Mouse (Mus musculus) stomach, postnatal 0 days (tissue): ENCODE data around the gene Ngrn. TPM values are rescaled to one million over a fixed set of nuclear protein-coding genes. Genes with fewer than 3 reads are reported as not detected.

Source experiments
- ATAC-seq: fragments of 200-750 bp; cut with Nextera tagmentation; 2 replicates; pipeline ENCODE4 v1.8.0; 2017; ENCODE audit not compliant: low FRiP score, low TSS enrichment
- DNase-seq: peaks from one replicate; pipeline ENCODE4 v3.0.0-alpha.2; 2016; ENCODE audit warnings: low spot score
- H3K27ac ChIP-seq: fragments of 300-500 bp; sonication (generic); replicated peaks from 2 replicates; pipeline ENCODE4 v1.5.1; 2014; ENCODE audit warnings: mild to moderate bottlenecking, control low read depth
- H3K27me3 ChIP-seq: fragments of 300-500 bp; sonication (generic); 2 replicates; pipeline ENCODE4 v1.6.1; 2014; ENCODE audit warnings: low read length; ENCODE audit not compliant: control insufficient read depth, insufficient read depth
- H3K36me3 ChIP-seq: fragments of 300-500 bp; sonication (generic); 2 replicates; pipeline ENCODE4 v1.6.1; 2014; ENCODE audit warnings: low read length, mixed read lengths; ENCODE audit not compliant: control insufficient read depth, insufficient read depth
- H3K4me1 ChIP-seq: fragments of 300-500 bp; sonication (generic); replicated peaks from 2 replicates; pipeline ENCODE4 v1.6.1; 2014; ENCODE audit warnings: antibody characterized with exemption; ENCODE audit not compliant: control insufficient read depth, insufficient read depth
- H3K4me2 ChIP-seq: fragments of 300-500 bp; sonication (generic); replicated peaks from 2 replicates; pipeline ENCODE4 v1.6.1; 2014; ENCODE audit warnings: low read depth, mild to moderate bottlenecking, control low read depth, moderate library complexity
- H3K4me3 ChIP-seq: fragments of 300-500 bp; sonication (generic); 2 replicates; pipeline ENCODE4 v1.5.1; 2014; ENCODE audit warnings: low read depth, low read length, control low read depth
- H3K9ac ChIP-seq: fragments of 300-500 bp; sonication (generic); 2 replicates; pipeline ENCODE4 v1.6.1; 2014; ENCODE audit warnings: mild to moderate bottlenecking, low read length, control low read depth, mixed read lengths
- H3K9me3 ChIP-seq: fragments of 300-500 bp; sonication (generic); 2 replicates; pipeline ENCODE4 v1.6.1; 2016; ENCODE audit warnings: low read length; ENCODE audit not compliant: control insufficient read depth
- CTCF ChIP-seq: IDR thresholded peaks from 2 replicates; pipeline ENCODE4 v1.5.1; 2016; ENCODE audit warnings: antibody characterized with exemption, low read depth, mild to moderate bottlenecking, moderate library complexity
- EP300 ChIP-seq: optimal IDR thresholded peaks from 2 replicates; pipeline ENCODE3; 2016; ENCODE audit warnings: antibody characterized with exemption
- WGBS: fragments of 180-500 bp; shearing (Covaris S2); extraction: QIAGEN DNeasy Blood & Tissue Kit; methylation state at CpG from one replicate; pipeline ENCODE4 v1.1.7; 2014; 5-methylcytosine and 5-hydroxymethylcytosine counted together
- polyA plus RNA-seq: library from polyadenylated mRNA; unstranded; fragments of >200 nt; fragmentation: Nextera tagmentation; extraction: Ambion mirVana; gene quantifications from 2 replicates; pipeline ENCODE4 v1.2.1, GENCODE M21; 2015

The Ngrn gene
- polyA plus RNA-seq, 1 experiment from 2014 or later, result 33.6 TPM

DNA sequence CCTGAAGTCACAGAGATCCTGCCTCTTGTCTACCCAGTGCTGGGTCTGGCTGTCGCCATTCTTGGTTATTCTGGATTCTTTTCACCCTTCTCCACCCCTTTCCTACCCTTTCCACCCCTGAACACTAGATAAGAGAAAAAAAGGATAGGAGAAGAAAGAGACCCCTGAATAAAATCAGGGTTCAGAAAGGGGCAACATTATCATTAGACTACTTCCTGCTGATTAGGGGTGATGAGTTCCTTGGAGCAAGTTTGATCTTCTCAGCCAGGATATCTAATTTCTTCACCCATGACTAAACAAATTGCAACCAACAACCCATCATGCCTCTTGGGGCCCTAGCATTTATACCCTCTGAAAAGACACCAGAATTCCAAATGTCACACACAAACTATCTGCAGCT lies 6.7 kb downstream of the Ngrn start:
- TF ChIP-seq CTCF (no peak), EP300 (no peak)
- peaks cover 13% of the 10 kb centered on the region for H3K36me3 ChIP-seq
- H3K4me1 ChIP-seq, result no peaks in the 10 kb centered on the region
- H3K27ac ChIP-seq, result no peak overlapping the region
- H3K4me3 ChIP-seq, result no peak overlapping the region
- ATAC-seq (no peak), DNase-seq (no peak)
- no peak overlapping the region for H3K4me2 ChIP-seq
- no peaks in the 10 kb centered on the region for H3K27me3 ChIP-seq
- WGBS, result 57% methylated on average over 1 of the region's 1 CpGs
- no peaks in the 10 kb centered on the region for H3K9me3 ChIP-seq
- H3K9ac ChIP-seq, result no peak overlapping the region

DNA sequence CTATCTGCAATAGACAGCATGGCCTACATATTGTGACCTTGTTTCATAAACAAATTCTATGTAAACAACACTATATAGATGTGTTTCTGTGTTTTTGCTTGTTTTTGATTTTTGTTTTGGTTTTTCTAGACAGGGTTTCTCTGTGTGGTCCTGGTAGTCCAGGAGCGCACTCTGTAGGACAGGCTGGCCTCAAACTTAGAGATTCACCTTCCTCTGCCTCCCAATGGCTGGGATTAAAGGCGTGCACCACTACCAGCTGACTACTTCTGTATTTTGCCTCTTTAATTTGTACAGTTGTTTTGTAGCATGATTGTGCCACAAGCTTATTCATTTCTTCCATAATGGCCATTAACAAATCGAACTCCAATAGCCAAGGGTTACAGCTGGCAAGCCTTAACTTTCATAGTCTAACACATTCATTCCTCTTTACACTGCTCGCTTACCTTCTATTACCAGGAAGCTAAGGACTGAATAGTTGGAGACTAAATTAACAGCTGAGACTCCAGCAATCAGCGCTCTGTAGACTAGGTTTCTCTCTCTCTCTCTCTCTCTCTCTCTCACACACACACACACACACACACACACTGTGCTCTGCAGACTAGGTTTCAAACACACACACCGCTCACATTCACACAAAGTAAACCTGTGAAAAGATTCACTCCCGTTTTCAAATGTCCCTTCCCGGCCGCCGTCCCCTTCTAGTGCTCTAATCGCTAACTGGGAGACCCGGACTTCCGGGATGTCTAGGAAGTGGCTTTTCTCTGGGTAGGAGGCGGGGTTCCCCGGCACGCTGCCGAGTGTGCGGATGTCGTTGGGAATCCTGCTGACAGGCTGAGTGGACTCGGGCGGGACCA lies 8.1 kb downstream of the Ngrn start, which contains the start of gene Vps33b:
Vps33b (plus strand) TSS at position 753 of the 854 bp plus-strand sequence.
- Histone ChIP-seq H3K9ac (peak within 1 kb of the TSS; percentile 80), H3K4me2 (peak within 1 kb of the TSS; percentile 95), H3K4me1 (no peaks in the 10 kb centered on the region), H3K4me3 (peak within 1 kb of the TSS; percentile 81), H3K36me3 (peaks cover 11% of the 10 kb centered on the region), H3K27me3 (no peaks in the 10 kb centered on the region), H3K27ac (peak within 1 kb of the TSS; percentile 88), H3K9me3 (no peaks in the 10 kb centered on the region)
- DNase-seq (peak; percentile 95), ATAC-seq (peak; percentile 93)
- TF ChIP-seq CTCF, result peak; percentile 3; the same call in 1 of the 2 replicates
- TF ChIP-seq EP300, result peak; percentile 55
- WGBS, result 4% methylated on average over 21 of the region's 21 CpGs

DNA sequence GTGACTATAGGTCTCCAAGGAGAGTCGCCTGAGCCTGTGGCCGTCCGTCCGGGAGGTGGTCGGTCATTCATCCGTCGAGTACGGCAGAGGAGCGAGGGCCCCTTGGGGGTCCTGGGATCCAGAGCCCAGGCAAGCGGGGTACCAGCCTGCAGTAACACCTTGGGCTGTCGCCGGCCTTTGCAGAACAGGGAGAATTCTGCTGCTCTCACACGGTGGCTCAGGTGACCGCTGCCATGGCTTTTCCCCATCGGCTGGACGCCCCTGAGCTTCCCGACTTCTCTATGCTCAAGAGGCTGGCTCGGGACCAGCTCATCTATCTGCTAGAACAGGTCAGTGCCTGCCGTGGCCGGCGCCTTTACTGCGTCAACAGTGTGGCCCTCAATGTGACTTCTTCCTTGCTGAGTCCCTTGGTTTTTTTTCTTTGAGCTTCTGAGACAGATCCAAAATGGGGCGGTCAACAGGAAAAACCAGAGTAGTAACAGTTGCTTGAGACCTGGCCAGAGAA lies 8.8 kb downstream of the Ngrn start:
- Histone ChIP-seq H3K9me3 (no peaks in the 10 kb centered on the region), H3K27ac (peak overlapping the region; percentile 88), H3K36me3 (peaks cover 11% of the 10 kb centered on the region), H3K9ac (peak overlapping the region; percentile 80), H3K4me3 (peak overlapping the region; percentile 81), H3K4me1 (no peaks in the 10 kb centered on the region), H3K27me3 (no peaks in the 10 kb centered on the region), H3K4me2 (peak overlapping the region; percentile 95)
- DNase-seq, result peak; percentile 53
- TF ChIP-seq CTCF (no peak), EP300 (no peak)
- under 1% methylated on average over 23 of the region's 23 CpGs for WGBS
- ATAC-seq, result peak; percentile 74

DNA sequence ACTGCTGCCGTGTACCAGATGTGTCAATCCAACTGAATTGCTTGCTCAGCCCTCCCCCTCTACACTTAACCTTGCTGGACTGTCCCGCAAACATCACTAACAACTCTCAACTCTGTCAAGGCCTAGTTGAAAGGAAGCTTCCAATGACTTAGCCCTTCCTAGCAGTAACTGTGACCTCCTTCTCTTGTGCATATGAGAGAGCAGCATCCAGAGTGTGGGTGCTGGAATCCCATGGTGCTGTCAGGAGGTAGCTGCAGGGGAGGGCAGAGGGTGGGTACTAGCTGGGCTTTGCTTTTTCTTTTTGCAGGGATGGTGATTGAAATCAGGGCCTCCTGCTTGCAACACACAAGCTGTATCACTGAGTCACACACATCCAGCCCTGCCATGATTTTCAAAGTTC lies 12.4 kb downstream of the Ngrn start:
- Histone ChIP-seq H3K4me3 (no peak overlapping the region), H3K36me3 (peaks cover 15% of the 10 kb centered on the region), H3K27me3 (no peaks in the 10 kb centered on the region), H3K4me2 (no peak overlapping the region), H3K9me3 (no peaks in the 10 kb centered on the region), H3K27ac (no peak overlapping the region), H3K4me1 (no peaks in the 10 kb centered on the region), H3K9ac (no peak overlapping the region)
- no peak for ATAC-seq
- no peak for TF ChIP-seq EP300
- WGBS, result 87% methylated on average over 2 of the region's 2 CpGs
- DNase-seq, result no peak

DNA sequence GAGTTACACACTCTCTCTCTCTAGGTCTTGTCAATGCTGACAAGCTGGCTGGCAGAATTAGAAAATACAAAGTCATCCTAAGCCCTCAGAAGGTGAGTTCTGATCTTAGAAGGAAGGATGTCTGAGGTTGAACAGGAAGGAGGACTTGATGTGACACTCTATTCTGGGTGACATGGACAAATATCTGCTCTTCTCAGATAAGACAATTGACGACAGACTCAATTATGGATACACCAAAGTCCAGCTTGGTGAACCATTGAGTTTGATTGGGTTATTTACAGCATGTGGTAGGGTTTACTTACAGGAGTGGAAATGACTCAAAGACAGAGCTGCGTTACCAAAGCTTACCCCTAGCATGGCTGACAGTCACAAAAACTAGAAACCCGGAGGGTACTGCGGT lies 15.4 kb downstream of the Ngrn start:
- DNase-seq (no peak), ATAC-seq (no peak)
- 99% methylated on average over 4 of the region's 4 CpGs for WGBS
- Histone ChIP-seq H3K4me2 (no peak overlapping the region), H3K4me3 (no peak overlapping the region), H3K36me3 (peaks cover 18% of the 10 kb centered on the region), H3K9me3 (no peaks in the 10 kb centered on the region), H3K9ac (no peak overlapping the region), H3K27me3 (no peaks in the 10 kb centered on the region), H3K4me1 (no peaks in the 10 kb centered on the region), H3K27ac (no peak overlapping the region)
- TF ChIP-seq EP300 (no peak), CTCF (no peak)

- no peak overlapping the region for H3K4me3 ChIP-seq
- ATAC-seq (no peak), DNase-seq (no peak)
- no peak overlapping the region for H3K9ac ChIP-seq
- no peaks in the 10 kb centered on the region for H3K9me3 ChIP-seq
- peaks cover 24% of the 10 kb centered on the region for H3K36me3 ChIP-seq
- 82% methylated on average over 10 of the region's 10 CpGs for WGBS
- no peak overlapping the region for H3K27ac ChIP-seq
- no peak overlapping the region for H3K4me2 ChIP-seq
- H3K4me1 ChIP-seq, result no peaks in the 10 kb centered on the region
- TF ChIP-seq CTCF (no peak), EP300 (no peak)
- H3K27me3 ChIP-seq, result no peaks in the 10 kb centered on the region
These were observed 19.0 kb downstream of the Ngrn start for GRCm38 (mm10) chr7:80280032-80280431.
